Mouse (Mus musculus): ENCODE data around the gene Gm49398. TPM values are rescaled to one million over a fixed set of nuclear protein-coding genes. Genes with fewer than 3 reads are reported as not detected.

Gene Gm49398
- not detected in 2 replicates for polyA plus RNA-seq (2011; ENCODE audit: insufficient read length, low read depth, missing spikeins)

DNA sequence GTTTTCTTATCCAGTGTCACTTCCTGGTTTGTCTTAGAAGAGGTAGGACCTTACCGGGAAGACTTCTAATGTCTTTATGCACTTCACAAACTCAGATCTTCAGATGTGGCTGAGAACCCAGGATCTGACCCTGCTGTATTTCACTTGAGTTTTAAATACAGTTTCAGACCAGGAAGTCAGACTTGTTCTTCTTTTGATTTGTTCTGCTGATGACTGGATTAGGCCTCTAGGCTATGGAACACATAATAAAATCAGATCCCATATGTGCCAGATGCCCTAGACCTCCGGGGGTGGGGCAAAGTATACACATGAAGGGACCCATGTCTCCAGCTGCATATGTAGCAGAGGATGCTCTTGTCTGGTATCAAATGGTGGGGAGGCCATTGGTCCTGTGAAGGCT, at the start of gene Gm49398:
Gene Gm49398 (minus strand): TSS at position 101 of the 400 bp plus-strand sequence.
- Histone ChIP-seq H3K4me3 (ENCODE audit: insufficient read depth, low read length) (no peak within 1 kb of the TSS), H3K4me1 (ENCODE audit: control insufficient read depth, insufficient read depth, low read length) (no peaks in the 10 kb centered on the region), H3K27ac (ENCODE audit: insufficient read depth, low read length) (no peak within 1 kb of the TSS)
- TF ChIP-seq POLR2A (IDR thresholded peaks at IDR 0.05; ENCODE audit: low read depth, low read length) (no peak), CTCF (IDR thresholded peaks at IDR 0.05; ENCODE audit: borderline replicate concordance, insufficient read depth, low read length) (no peak)

- no peak within 1 kb of the TSS for H3K4me3 ChIP-seq (ENCODE audit: insufficient read depth, low read length)
- no peaks in the 10 kb centered on the region for H3K4me1 ChIP-seq (ENCODE audit: control insufficient read depth, insufficient read depth, low read length)
- no peak for TF ChIP-seq POLR2A (IDR thresholded peaks at IDR 0.05; ENCODE audit: low read depth, low read length)
- TF ChIP-seq CTCF (IDR thresholded peaks at IDR 0.05; ENCODE audit: borderline replicate concordance, insufficient read depth, low read length), result no peak
- no peak within 1 kb of the TSS for H3K27ac ChIP-seq (ENCODE audit: insufficient read depth, low read length)
These were observed 33.4 kb downstream of the Gm49398 start, which contains the start of gene Cts8 for GRCm38 (mm10) chr13:61255258-61255657. Gene Cts8 (minus strand): TSS chr13:61255358.

DNA sequence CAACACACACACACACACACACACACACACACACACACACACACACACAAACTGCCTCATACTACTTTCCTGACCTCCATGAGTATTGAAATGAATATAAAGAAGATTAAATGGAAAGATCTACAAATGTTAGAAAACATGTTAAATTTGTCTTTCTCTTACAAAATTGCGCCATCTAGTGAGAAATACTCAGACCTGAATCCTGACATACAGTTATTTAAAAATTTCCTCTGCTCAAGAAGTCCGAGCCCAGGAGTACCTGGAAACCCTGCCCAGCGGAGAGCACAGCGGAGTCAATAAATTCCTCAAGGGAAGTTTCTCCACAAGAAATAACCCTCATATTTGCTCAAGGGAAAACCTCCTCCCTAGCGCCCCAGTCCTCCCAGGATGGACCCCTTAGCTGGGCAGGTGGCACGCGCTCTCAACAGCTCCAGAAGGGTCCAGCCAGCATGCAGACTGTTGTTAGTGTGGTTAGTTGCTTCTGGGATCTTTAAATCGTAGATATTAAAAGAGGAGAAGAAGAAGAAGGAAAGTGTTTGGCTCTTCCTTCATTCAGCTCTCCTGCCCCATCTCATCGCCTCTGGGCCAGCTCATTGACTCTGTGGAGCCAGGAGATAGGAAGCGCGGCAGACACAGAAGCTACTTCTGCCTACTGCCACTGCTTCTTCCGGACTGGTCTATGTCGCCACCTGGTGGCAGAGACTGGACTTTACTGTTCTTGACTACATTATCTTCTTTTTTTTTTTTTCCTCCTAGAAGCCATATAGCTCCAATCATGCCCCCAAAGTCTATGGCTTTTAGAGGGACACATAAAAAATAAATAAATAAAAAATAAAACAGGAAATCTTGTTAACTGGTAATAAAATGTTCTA, 47.3 kb downstream of the Gm49398 start:
- H3K4me3 ChIP-seq (ENCODE audit: insufficient read depth, low read length), result no peak overlapping the region
- no peak overlapping the region for H3K27ac ChIP-seq (ENCODE audit: insufficient read depth, low read length)
- TF ChIP-seq CTCF (IDR thresholded peaks at IDR 0.05; ENCODE audit: borderline replicate concordance, insufficient read depth, low read length) (peak; percentile 49; the same call in 1 of the 2 replicates), POLR2A (IDR thresholded peaks at IDR 0.05; ENCODE audit: low read depth, low read length) (no peak)
- no peaks in the 10 kb centered on the region for H3K4me1 ChIP-seq (ENCODE audit: control insufficient read depth, insufficient read depth, low read length)

DNA sequence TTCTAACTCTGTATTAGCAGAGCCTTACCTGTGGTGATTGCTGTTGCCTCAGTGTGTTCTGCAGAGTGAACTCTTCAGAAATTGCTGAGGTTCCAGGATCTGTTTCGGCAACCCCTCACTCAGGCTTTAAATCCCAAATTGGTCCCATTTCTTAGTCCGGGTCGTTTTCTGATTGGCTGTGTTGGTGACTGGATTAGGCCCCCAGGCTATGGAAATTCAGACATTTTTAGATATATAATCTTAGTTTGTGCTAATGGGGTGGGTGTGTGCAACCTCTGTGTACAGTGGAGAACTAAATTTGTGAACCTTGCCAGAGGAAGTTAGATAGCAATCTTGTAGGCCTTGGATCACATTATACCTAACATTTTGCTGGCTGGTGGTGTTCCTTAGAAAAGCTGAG, 85.3 kb downstream of the Gm49398 start, which contains the start of gene Cts6:
Gene Cts6 (minus strand): TSS at position 101 of the 400 bp plus-strand sequence.
- H3K4me1 ChIP-seq (ENCODE audit: control insufficient read depth, insufficient read depth, low read length), result no peaks in the 10 kb centered on the region
- TF ChIP-seq CTCF (IDR thresholded peaks at IDR 0.05; ENCODE audit: borderline replicate concordance, insufficient read depth, low read length) (no peak), POLR2A (IDR thresholded peaks at IDR 0.05; ENCODE audit: low read depth, low read length) (no peak)
- H3K4me3 ChIP-seq (ENCODE audit: insufficient read depth, low read length), result no peak within 1 kb of the TSS

More for the DNA sequence above, 85.3 kb downstream of the Gm49398 start, which contains the start of gene Cts6:
- H3K27ac ChIP-seq (ENCODE audit: insufficient read depth, low read length), result no peak within 1 kb of the TSS

Other genes with a start within 250 kb of the Gm49398 start
- gene Ctsq, start 248.2 kb downstream of the Gm49398 start, polyA plus RNA-seq (2011; ENCODE audit: insufficient read length, low read depth, missing spikeins), result not detected in 2 replicates
- not detected in 2 replicates for gene Ctsr, start 124.6 kb downstream of the Gm49398 start, polyA plus RNA-seq (2011; ENCODE audit: insufficient read length, low read depth, missing spikeins)
- not detected in 2 replicates for gene Cts6, start 85.4 kb downstream of the Gm49398 start, polyA plus RNA-seq (2011; ENCODE audit: insufficient read length, low read depth, missing spikeins)
- not detected in 2 replicates for gene Cts8, start 33.5 kb downstream of the Gm49398 start, polyA plus RNA-seq (2011; ENCODE audit: insufficient read length, low read depth, missing spikeins)
- gene Cts7, start 69.4 kb upstream of the Gm49398 start, polyA plus RNA-seq (2011; ENCODE audit: insufficient read length, low read depth, missing spikeins), result not detected in 2 replicates